Mouse (Mus musculus) spleen, embryonic (tissue): ENCODE results near the gene Gm10803.

ENCODE experiments used
- CTCF ChIA-PET: fragments of 350-600 bp; sonication (Branson Sonifier 250); formaldehyde crosslinking; loops from one replicate; lab custom pipeline; 2022; lab: Charles Lee

The Gm10803 gene

DNA sequence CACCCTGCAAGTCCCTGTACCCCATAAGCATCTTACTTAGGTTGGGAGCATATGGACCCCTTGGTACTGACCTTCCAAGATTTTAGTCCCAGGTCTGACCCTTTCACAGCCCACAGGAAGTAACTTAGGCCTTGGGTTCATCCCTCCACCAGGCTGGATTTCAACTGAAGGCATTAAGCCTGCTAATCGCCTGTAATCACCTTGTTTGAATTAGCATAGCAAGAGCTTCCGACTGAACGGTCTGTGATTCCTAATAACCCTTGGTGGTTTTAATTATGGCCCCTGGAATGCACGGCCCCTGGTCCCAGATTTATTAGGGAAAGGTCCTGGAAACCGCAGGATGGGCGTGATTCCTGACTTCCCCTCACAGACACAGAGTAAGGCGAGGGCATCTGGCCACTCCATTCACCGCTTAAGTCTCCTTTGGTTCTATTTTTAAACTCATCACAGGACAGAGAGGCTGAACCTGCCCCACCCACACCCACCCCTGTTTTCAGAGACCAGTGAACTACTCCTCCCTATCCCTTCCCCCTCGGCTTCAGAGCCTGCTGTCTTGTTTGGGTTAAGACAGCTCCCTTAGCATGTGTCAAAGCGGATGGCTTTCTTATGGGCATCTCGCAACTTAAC is 31.9 kb downstream of the Gm10803 start:
- CTCF ChIA-PET = no interaction called here

GRCm38 (mm10) chr2:93593121-93593520 is 32.8 kb downstream of the Gm10803 start:
- CTCF ChIA-PET = no interaction called here

DNA sequence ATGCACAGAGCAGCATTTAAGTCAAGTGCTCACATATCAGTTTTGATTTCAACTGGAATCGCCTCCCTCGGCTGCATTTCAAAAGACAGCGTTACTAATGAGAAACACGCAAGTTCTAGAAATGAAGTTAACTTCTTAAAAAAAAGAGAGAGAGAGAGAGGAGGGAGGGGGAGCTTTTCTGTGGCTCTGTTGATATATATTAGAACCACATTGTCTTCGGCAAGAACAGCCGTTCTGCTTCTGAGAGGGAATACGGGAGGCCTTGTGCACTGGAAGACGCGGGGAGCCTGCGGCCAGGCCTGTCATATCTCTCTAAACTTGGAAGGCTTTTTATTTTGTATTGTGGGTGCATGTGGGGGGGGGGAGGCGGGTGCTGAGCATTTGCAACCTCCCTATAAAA is 36.8 kb downstream of the Gm10803 start:
- CTCF ChIA-PET = interaction anchor here (0.6 kb wide), 1 partner anchor 1145 kb away, joined by 3 read pairs; no protein-coding TSS in a partner anchor

- CTCF ChIA-PET = no interaction called here
Observed at GRCm38 (mm10) chr2:93599731-93600130, 39.4 kb downstream of the Gm10803 start.

- CTCF ChIA-PET = no interaction called here
Observed at GRCm38 (mm10) chr2:93604601-93605285, 44.4 kb downstream of the Gm10803 start.

DNA sequence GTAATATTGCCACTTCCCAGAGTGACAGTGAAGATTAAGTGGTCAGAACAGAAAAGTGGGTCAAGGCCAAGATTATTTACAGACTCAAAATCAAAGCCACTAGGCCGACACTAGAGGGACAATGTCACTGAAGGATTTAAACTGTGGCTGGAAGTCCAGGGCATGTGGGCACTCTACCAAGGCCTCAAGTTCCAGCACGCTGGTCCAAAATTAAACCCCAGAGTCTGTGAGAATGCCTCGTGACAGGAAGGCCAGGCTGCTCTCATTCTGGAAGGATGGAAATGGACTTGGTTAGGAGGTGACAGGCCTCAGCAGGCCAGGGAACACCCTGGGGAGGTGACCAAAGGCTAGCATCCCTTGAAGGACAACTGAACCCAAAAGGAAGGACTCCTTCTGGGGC is 48.4 kb downstream of the Gm10803 start:
- CTCF ChIA-PET = no interaction called here

DNA sequence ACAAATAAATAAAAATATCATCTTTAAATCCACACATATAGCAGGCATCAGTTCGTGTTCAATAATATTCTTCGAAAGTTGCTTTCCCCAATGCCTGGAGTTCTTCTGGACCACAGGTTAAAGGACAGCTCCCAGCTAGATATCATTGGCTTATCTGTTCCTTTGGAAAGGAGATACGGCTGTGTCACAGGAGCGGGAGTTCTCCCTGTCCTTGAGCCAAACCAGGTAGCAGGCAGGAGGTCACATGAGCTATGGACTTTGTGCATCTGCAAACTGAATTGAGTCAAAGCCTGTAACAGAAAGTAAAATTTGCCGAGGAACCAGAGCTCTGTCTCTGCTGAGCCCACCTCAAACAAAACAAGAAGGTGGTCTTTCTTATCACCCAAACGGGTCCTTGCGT is 52.7 kb downstream of the Gm10803 start:
- CTCF ChIA-PET = no interaction called here
